ENCODE assay signal across 8 mouse cellular contexts in genomic region chr7:143748041-143748868, GRCm38 (mm10). TPM values are rescaled to one million over a fixed set of nuclear protein-coding genes. Genes with fewer than 3 reads are reported as not detected.
DNase-seq lines count a peak whose midpoint lies in the region; ATAC-seq and TF ChIP-seq lines count a peak whose summit lies in the region.

No protein-coding gene starts in this region.

- DNase-seq in adipocyte (ENCODE audit: low spot score): peak; percentile 86
- DNase-seq in embryo, embryonic 10.5 days (ENCODE audit: low spot score): peak; percentile 94
- peak; percentile 84 to 89 for DNase-seq in gastrocnemius, postnatal 36 days
- DNase-seq in left cerebral cortex, postnatal 14 days (ENCODE audit: low spot score in 2 of 2): peak; percentile 91 to 96

- H3K36me3 ChIP-seq in intestine, embryonic 15.5 days: no peaks in the 10 kb centered on the region
- no peaks in the 10 kb centered on the region for H3K36me3 ChIP-seq in midbrain, embryonic 12.5 days
- no peaks in the 10 kb centered on the region for H3K36me3 ChIP-seq in small intestine, adult 2 months (ENCODE audit: control insufficient read depth, insufficient read depth, low read length)

- H3K4me2 ChIP-seq in intestine, embryonic 15.5 days (replicated peaks): peak overlapping the region; percentile 57
- peak overlapping the region; percentile 44 for H3K4me2 ChIP-seq in midbrain, embryonic 12.5 days (replicated peaks)

- H3K4me3 ChIP-seq in intestine, embryonic 15.5 days (replicated peaks): peak overlapping the region; percentile 15; the same call in 1 of the 2 replicates
- 0 out of 2 replicates have a peak overlapping the region, but pooled peaks have one; percentile 5 for H3K4me3 ChIP-seq in midbrain, embryonic 12.5 days
- no peak overlapping the region for H3K4me3 ChIP-seq in small intestine, adult 2 months (ENCODE audit: low read depth, low read length)

- H3K27ac ChIP-seq in intestine, embryonic 15.5 days: no peak overlapping the region
- peak overlapping the region; percentile 25; the same call in 1 of the 2 replicates for H3K27ac ChIP-seq in midbrain, embryonic 12.5 days (replicated peaks)
- no peak overlapping the region for H3K27ac ChIP-seq in small intestine, adult 2 months (ENCODE audit: insufficient read depth, low read depth, low read length)

- intact Hi-C loops in gastrocnemius, postnatal 36 days (cut with DNase I): loop anchor here (1.0 to 2.0 kb wide), 2 partner anchors 42 to 167 kb away; no protein-coding TSS in a partner anchor
- intact Hi-C loops in left cerebral cortex, postnatal 14 days (cut with DNase I): loop anchor here (2.0 to 10.0 kb wide), 2 partner anchors 41 to 593 kb away; no protein-coding TSS in a partner anchor

- peak; percentile 85 for ATAC-seq in intestine, embryonic 15.5 days
- peak; percentile 83 for ATAC-seq in midbrain, embryonic 12.5 days (ENCODE audit: low FRiP score, low read depth)
- no peak for ATAC-seq in erythroid progenitor cell, adult 5-6 weeks (replicated peaks; ENCODE audit: low FRiP score, poor library complexity, severe bottlenecking)

- TF ChIP-seq POLR2A in small intestine, adult 2 months (IDR thresholded peaks at IDR 0.05; ENCODE audit: low read depth, low read length): no peak

- H3K9ac ChIP-seq in intestine, embryonic 15.5 days: peak overlapping the region; percentile 45
- peak overlapping the region; percentile 24; the same call in 1 of the 2 replicates for H3K9ac ChIP-seq in midbrain, embryonic 12.5 days (replicated peaks)

- H3K27me3 ChIP-seq in intestine, embryonic 15.5 days (replicated peaks): no peaks in the 10 kb centered on the region
- H3K27me3 ChIP-seq in midbrain, embryonic 12.5 days: peaks cover 6% of the 10 kb centered on the region; the same call in 1 of the 2 replicates
- H3K27me3 ChIP-seq in small intestine, adult 2 months (ENCODE audit: control insufficient read depth, insufficient read depth, low read length): no peaks in the 10 kb centered on the region

- peak; percentile 98 for TF ChIP-seq CTCF in small intestine, adult 2 months (IDR thresholded peaks at IDR 0.05; ENCODE audit: extremely low read depth, insufficient read length, insufficient replicate concordance, low read depth, low read length)

- WGBS in intestine, embryonic 15.5 days: 3% methylated on average over 16 of the region's 16 CpGs
- WGBS in midbrain, embryonic 12.5 days: 5% methylated on average over 16 of the region's 16 CpGs
- 8% methylated on average over 16 of the region's 16 CpGs for WGBS in small intestine, adult 2 months

- no peaks in the 10 kb centered on the region for H3K9me3 ChIP-seq in intestine, embryonic 15.5 days
- no peaks in the 10 kb centered on the region for H3K9me3 ChIP-seq in midbrain, embryonic 12.5 days

- 0 out of 2 replicates have a peak, but pooled peaks cover 5% of the 10 kb centered on the region for H3K4me1 ChIP-seq in intestine, embryonic 15.5 days (replicated peaks)
- peaks cover 16% of the 10 kb centered on the region for H3K4me1 ChIP-seq in midbrain, embryonic 12.5 days
- H3K4me1 ChIP-seq in small intestine, adult 2 months (ENCODE audit: control insufficient read depth, insufficient read depth, insufficient read length, low read length): peaks cover 9% of the 10 kb centered on the region

RNA-seq across cellular contexts. Expression of gene Osbpl5, which starts 8.5 kb away (rescaled TPM):
- 10 to 100 TPM; 14.6 to 15.2 TPM for total RNA-seq in gastrocnemius, postnatal 36 days (2021)
- 25.6 and 25.9 TPM in 2 replicates for polyA plus RNA-seq in intestine, embryonic 15.5 days (2015; fragmentation: Nextera tagmentation; extraction: Ambion mirVana)
- total RNA-seq in left cerebral cortex, postnatal 14 days (2021): 10 to 100 TPM; 33.7 to 35.6 TPM
- 21.6 and 22.1 TPM in 2 replicates for polyA plus RNA-seq in midbrain, embryonic 12.5 days (2016; fragmentation: Nextera tagmentation; extraction: Ambion mirVana)
- 15.9 and 23.1 TPM in 2 replicates for polyA plus RNA-seq in small intestine, adult 2 months (2012; rRNA removed)
- total RNA-seq in erythroid progenitor cell, adult 5-6 weeks (2015; ENCODE audit: low replicate concordance): 2.1 TPM in 1 of 2 replicates, not detected in the other
- total RNA-seq in erythroid progenitor cell, adult 5-6 weeks (2017; ENCODE audit: low replicate concordance): 0.68 and 2.1 TPM in 2 replicates

RNA-seq across cellular contexts. Expression of gene Mrgprg, which starts 18.5 kb away (rescaled TPM):
- total RNA-seq in gastrocnemius, postnatal 36 days (2021): not detected
- not detected in 2 replicates for polyA plus RNA-seq in intestine, embryonic 15.5 days (2015; fragmentation: Nextera tagmentation; extraction: Ambion mirVana)
- total RNA-seq in left cerebral cortex, postnatal 14 days (2021): not detected
- polyA plus RNA-seq in midbrain, embryonic 12.5 days (2016; fragmentation: Nextera tagmentation; extraction: Ambion mirVana): not detected in 2 replicates
- 0.27 TPM in 1 of 2 replicates, not detected in the other for polyA plus RNA-seq in small intestine, adult 2 months (2012; rRNA removed)
- total RNA-seq in erythroid progenitor cell, adult 5-6 weeks (2015; ENCODE audit: low replicate concordance): not detected in 2 replicates
- total RNA-seq in erythroid progenitor cell, adult 5-6 weeks (2017; ENCODE audit: low replicate concordance): not detected in 2 replicates

RNA-seq across cellular contexts. Expression of gene Mrgpre, which starts 36.0 kb away (rescaled TPM):
- total RNA-seq in gastrocnemius, postnatal 36 days (2021): under 1 TPM; 0.43 to 0.54 TPM
- 1.2 and 1.3 TPM in 2 replicates for polyA plus RNA-seq in intestine, embryonic 15.5 days (2015; fragmentation: Nextera tagmentation; extraction: Ambion mirVana)
- total RNA-seq in left cerebral cortex, postnatal 14 days (2021): 1 to 10 TPM; 7.4 to 8.7 TPM
- polyA plus RNA-seq in midbrain, embryonic 12.5 days (2016; fragmentation: Nextera tagmentation; extraction: Ambion mirVana): 2.2 and 3.0 TPM in 2 replicates
- 1.6 and 3.6 TPM in 2 replicates for polyA plus RNA-seq in small intestine, adult 2 months (2012; rRNA removed)
- total RNA-seq in erythroid progenitor cell, adult 5-6 weeks (2015; ENCODE audit: low replicate concordance): 0.36 TPM in 1 of 2 replicates, not detected in the other
- total RNA-seq in erythroid progenitor cell, adult 5-6 weeks (2017; ENCODE audit: low replicate concordance): 0.38 TPM in 1 of 2 replicates, not detected in the other

Comparison
In these comparisons a context has a peak if more than half of its experiments do, and no peak if none do; other contexts are left out.
1. RNA of gene Osbpl5, which starts 8.5 kb away (total RNA-seq): 33.7 to 35.6 TPM in left cerebral cortex, postnatal 14 days and 14.6 to 15.2 TPM in gastrocnemius, postnatal 36 days; 0.68 to 2.1 TPM in erythroid progenitor cell, adult 5-6 weeks; every median in the first group is over 4 times any median in the second.
2. RNA of gene Mrgpre, which starts 36.0 kb away (total RNA-seq): 7.4 to 8.7 TPM in left cerebral cortex, postnatal 14 days; 0.43 to 0.54 TPM in gastrocnemius, postnatal 36 days and 0.36 to 0.38 TPM in erythroid progenitor cell, adult 5-6 weeks; every median in the first group is over 4 times any median in the second.
3. Peak in every context shown above with its lines, with median percentiles within 50 percentile points of each other: DNase-seq.